Mouse (Mus musculus) forebrain, postnatal 0 days (tissue): ENCODE measurements at regions not wholly inside any gene's neighbourhood (a gene's known extent, or its start where the extent isn't known, plus 50 kb on each side); places are given as distances from the start of the nearest gene placed in this dataset.

Experiments used
- ATAC-seq: fragments of 200-750 bp; cut with Nextera tagmentation; 2 replicates; pipeline ENCODE4 v1.8.0; 2017; ENCODE audit warnings: mild to moderate bottlenecking, moderate library complexity
- DNase-seq: peaks from one replicate; pipeline ENCODE4 v3.0.0-alpha.2; 2015
- H3K27ac ChIP-seq: fragments of 300-500 bp; sonication (generic); 2 replicates; pipeline ENCODE4 v1.5.1; 2014; ENCODE audit warnings: low read depth, mild to moderate bottlenecking, antibody characterized with exemption, low read length, moderate library complexity, mixed read lengths
- H3K27me3 ChIP-seq: fragments of 300-500 bp; sonication (generic); 2 replicates; pipeline ENCODE4 v1.6.1; 2014; ENCODE audit warnings: mild to moderate bottlenecking, low read length, mixed read lengths; ENCODE audit not compliant: insufficient read depth
- H3K36me3 ChIP-seq: fragments of 300-500 bp; sonication (generic); 2 replicates; pipeline ENCODE4 v1.6.1; 2014; ENCODE audit warnings: mild to moderate bottlenecking, moderate library complexity; ENCODE audit not compliant: insufficient read depth
- H3K4me1 ChIP-seq: fragments of 300-500 bp; sonication (generic); 2 replicates; pipeline ENCODE4 v1.6.1; 2014; ENCODE audit warnings: antibody characterized with exemption; ENCODE audit not compliant: insufficient read depth
- H3K4me2 ChIP-seq: fragments of 300-500 bp; sonication (generic); 2 replicates; pipeline ENCODE4 v1.6.1; 2014; ENCODE audit warnings: low read depth, mild to moderate bottlenecking, moderate library complexity
- H3K4me3 ChIP-seq: fragments of 300-500 bp; sonication (generic); 2 replicates; pipeline ENCODE4 v1.5.1; 2014; ENCODE audit warnings: low read depth, low read length, mixed read lengths
- H3K9ac ChIP-seq: fragments of 300-500 bp; sonication (generic); 2 replicates; pipeline ENCODE4 v1.6.1; 2014; ENCODE audit warnings: mild to moderate bottlenecking
- H3K9me3 ChIP-seq: fragments of 300-500 bp; sonication (generic); 2 replicates; pipeline ENCODE4 v1.6.1; 2016; ENCODE audit warnings: low read length
- CTCF ChIP-seq: sonication (generic); IDR thresholded peaks from 2 replicates; pipeline ENCODE4 v1.5.1; 2016; ENCODE audit warnings: antibody characterized with exemption, control low read depth, low read depth
- WGBS: fragments of 180-500 bp; shearing (Covaris S2); extraction: QIAGEN DNeasy Blood & Tissue Kit; methylation state at CpG from one replicate; pipeline ENCODE4 v1.1.7; 2014; 5-methylcytosine and 5-hydroxymethylcytosine counted together

GRCm38 (mm10) chr4:127416906-127417305 lies 58.9 kb upstream of the Gjb5 start:
- Histone ChIP-seq H3K27me3 (no peaks in the 10 kb centered on the region), H3K36me3 (no peaks in the 10 kb centered on the region), H3K9ac (no peak overlapping the region), H3K4me2 (peak overlapping the region; percentile 17; the same call in 1 of the 2 replicates), H3K9me3 (no peaks in the 10 kb centered on the region), H3K4me1 (peaks cover 3% of the 10 kb centered on the region; the same call in 1 of the 2 replicates), H3K27ac (peak overlapping the region; percentile 64), H3K4me3 (no peak overlapping the region)
- peak; percentile 86 for DNase-seq
- no peak for TF ChIP-seq CTCF
- 15% methylated on average over 7 of the region's 7 CpGs for WGBS
- peak; percentile 84 for ATAC-seq

GRCm38 (mm10) chr4:127413997-127414964 lies 56.3 kb upstream of the Gjb5 start:
- no peak for DNase-seq
- Histone ChIP-seq H3K27ac (no peak overlapping the region), H3K9ac (no peak overlapping the region), H3K4me2 (no peak overlapping the region), H3K9me3 (no peaks in the 10 kb centered on the region), H3K27me3 (no peaks in the 10 kb centered on the region), H3K4me1 (peaks cover 8% of the 10 kb centered on the region; the same call in 1 of the 2 replicates), H3K36me3 (no peaks in the 10 kb centered on the region), H3K4me3 (no peak overlapping the region)
- WGBS: 42% methylated on average over 14 of the region's 14 CpGs
- ATAC-seq: no peak
- TF ChIP-seq CTCF: no peak
